Mouse (Mus musculus): ENCODE measurements around the gene E330017A01Rik. TPM values are rescaled to one million over a fixed set of nuclear protein-coding genes. Genes with fewer than 3 reads are reported as not detected.

The E330017A01Rik gene
- not detected in 2 replicates for polyA plus RNA-seq (2015; fragmentation: Nextera tagmentation; extraction: Ambion mirVana)

DNA sequence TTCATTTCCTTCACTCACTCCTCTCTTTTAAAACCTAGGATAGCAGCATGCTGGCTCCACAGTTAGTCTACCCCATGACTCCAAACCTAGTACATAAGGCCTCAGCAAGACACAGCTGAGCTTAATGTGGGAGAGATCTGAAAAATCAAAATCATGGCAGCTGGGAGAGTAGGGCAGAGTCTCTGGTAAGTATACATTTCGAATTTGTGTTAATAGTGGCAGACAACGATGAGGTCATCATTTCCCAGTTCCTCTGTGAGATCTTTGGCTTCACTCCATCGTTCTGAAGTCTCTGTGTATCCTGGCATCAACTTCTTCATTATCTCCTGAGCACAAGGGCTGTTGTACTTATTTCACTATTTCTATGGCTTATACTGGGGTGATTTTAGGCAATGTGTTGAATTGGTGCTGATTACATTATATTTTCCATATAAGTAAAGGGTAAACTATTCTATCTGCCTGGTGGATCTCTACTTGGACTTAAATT lies at the start of gene E330017A01Rik:
Gene E330017A01Rik (minus strand): TSS at position 51 of the 487 bp plus-strand sequence.
- H3K4me3 ChIP-seq (ENCODE audit: low read depth, low read length), result no peak within 1 kb of the TSS
- H3K4me1 ChIP-seq (ENCODE audit: insufficient read depth, low read depth, low read length), result no peaks in the 10 kb centered on the region
- TF ChIP-seq EP300 (IDR thresholded peaks at IDR 0.05) (no peak), CTCF (IDR thresholded peaks at IDR 0.05) (no peak)
- H3K9me3 ChIP-seq (ENCODE audit: low read length), result no peaks in the 10 kb centered on the region
- 55% methylated on average over 3 of the region's 3 CpGs for WGBS
- no peaks in the 10 kb centered on the region for H3K36me3 ChIP-seq (ENCODE audit: insufficient read depth, low read length)
- H3K27me3 ChIP-seq (replicated peaks; ENCODE audit: insufficient read depth, low read length), result no peaks in the 10 kb centered on the region
- no peak within 1 kb of the TSS for H3K27ac ChIP-seq (ENCODE audit: low read length)
- ATAC-seq (no peak), DNase-seq (ENCODE audit: low spot score) (no peak)
- no peak within 1 kb of the TSS for H3K4me2 ChIP-seq (replicated peaks; ENCODE audit: low read depth, low read length)
- no peak within 1 kb of the TSS for H3K9ac ChIP-seq (replicated peaks; ENCODE audit: low read depth)

- H3K4me3 ChIP-seq (ENCODE audit: low read depth, low read length), result no peak overlapping the region
- no peaks in the 10 kb centered on the region for H3K27me3 ChIP-seq (replicated peaks; ENCODE audit: insufficient read depth, low read length)
- H3K9me3 ChIP-seq (ENCODE audit: low read length), result no peaks in the 10 kb centered on the region
- 54% methylated on average over 20 of the region's 20 CpGs for WGBS
- no peak for ATAC-seq
- no peak overlapping the region; the same call in 1 of the 2 replicates for H3K4me2 ChIP-seq (replicated peaks; ENCODE audit: low read depth, low read length)
- no peak overlapping the region for H3K9ac ChIP-seq (replicated peaks; ENCODE audit: low read depth)
- H3K36me3 ChIP-seq (ENCODE audit: insufficient read depth, low read length), result no peaks in the 10 kb centered on the region
- no peaks in the 10 kb centered on the region for H3K4me1 ChIP-seq (ENCODE audit: insufficient read depth, low read depth, low read length)
- TF ChIP-seq EP300 (IDR thresholded peaks at IDR 0.05) (no peak), CTCF (IDR thresholded peaks at IDR 0.05) (no peak)
- no peak for DNase-seq (ENCODE audit: low spot score)
- no peak overlapping the region for H3K27ac ChIP-seq (ENCODE audit: low read length)
These were observed 47.3 kb upstream of the E330017A01Rik start for GRCm38 (mm10) chr16:58685548-58686537.

DNA sequence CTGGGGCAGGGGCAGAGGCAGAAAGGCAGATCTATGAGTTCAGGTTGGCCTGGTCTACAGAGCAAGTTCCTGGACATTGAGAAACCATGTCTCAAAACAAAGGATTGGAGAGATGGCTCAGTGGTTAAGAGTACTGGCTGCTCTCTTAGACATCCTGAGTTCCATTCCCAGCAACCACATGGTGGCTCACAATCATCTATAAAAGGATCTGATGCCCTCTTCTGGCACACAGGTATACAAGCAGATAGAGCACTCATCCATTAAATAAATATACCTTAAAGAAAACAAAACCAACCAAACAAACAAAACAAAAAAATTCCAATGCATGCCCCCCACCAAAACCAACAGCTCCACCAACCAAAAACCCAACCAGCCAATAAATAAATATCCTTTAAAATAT lies 46.0 kb upstream of the E330017A01Rik start:
- H3K9ac ChIP-seq (replicated peaks; ENCODE audit: low read depth), result no peak overlapping the region
- H3K4me1 ChIP-seq (ENCODE audit: insufficient read depth, low read depth, low read length), result no peaks in the 10 kb centered on the region
- DNase-seq (ENCODE audit: low spot score) (no peak), ATAC-seq (no peak)
- no peaks in the 10 kb centered on the region for H3K36me3 ChIP-seq (ENCODE audit: insufficient read depth, low read length)
- TF ChIP-seq CTCF (IDR thresholded peaks at IDR 0.05) (no peak), EP300 (IDR thresholded peaks at IDR 0.05) (no peak)
- H3K4me2 ChIP-seq (replicated peaks; ENCODE audit: low read depth, low read length), result no peak overlapping the region
- H3K27me3 ChIP-seq (replicated peaks; ENCODE audit: insufficient read depth, low read length), result no peaks in the 10 kb centered on the region
- H3K9me3 ChIP-seq (ENCODE audit: low read length), result no peaks in the 10 kb centered on the region
- no peak overlapping the region for H3K4me3 ChIP-seq (ENCODE audit: low read depth, low read length)
- H3K27ac ChIP-seq (ENCODE audit: low read length), result no peak overlapping the region

GRCm38 (mm10) chr16:58683911-58684310 lies 45.4 kb upstream of the E330017A01Rik start:
- Histone ChIP-seq H3K9ac (replicated peaks; ENCODE audit: low read depth) (no peak overlapping the region), H3K4me3 (ENCODE audit: low read depth, low read length) (no peak overlapping the region), H3K4me1 (ENCODE audit: insufficient read depth, low read depth, low read length) (no peaks in the 10 kb centered on the region), H3K4me2 (replicated peaks; ENCODE audit: low read depth, low read length) (no peak overlapping the region), H3K36me3 (ENCODE audit: insufficient read depth, low read length) (no peaks in the 10 kb centered on the region), H3K9me3 (ENCODE audit: low read length) (no peaks in the 10 kb centered on the region), H3K27me3 (replicated peaks; ENCODE audit: insufficient read depth, low read length) (no peaks in the 10 kb centered on the region), H3K27ac (ENCODE audit: low read length) (no peak overlapping the region)
- DNase-seq (ENCODE audit: low spot score) (no peak), ATAC-seq (no peak)
- 86% methylated on average over 4 of the region's 4 CpGs for WGBS
- TF ChIP-seq EP300 (IDR thresholded peaks at IDR 0.05), result no peak
- TF ChIP-seq CTCF (IDR thresholded peaks at IDR 0.05), result no peak

DNA sequence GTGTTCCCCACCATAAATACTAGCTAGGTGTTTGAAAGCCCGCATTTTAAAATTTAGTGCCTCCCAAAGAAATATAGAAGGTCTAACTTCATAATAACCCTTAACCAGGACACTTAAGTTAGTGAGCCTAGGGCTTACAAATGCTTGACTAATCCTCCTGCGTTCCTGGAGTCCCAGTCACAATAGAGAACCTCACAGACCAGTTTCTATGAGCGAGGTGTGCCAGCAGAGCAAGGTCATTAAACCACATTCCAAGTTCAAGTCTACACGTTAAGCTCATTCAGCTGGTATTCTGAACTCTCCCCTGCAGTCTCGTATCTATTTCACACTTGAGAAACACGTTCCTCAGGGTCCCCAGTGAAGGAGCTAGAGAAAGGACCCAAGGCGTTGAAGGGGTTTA lies 44.3 kb upstream of the E330017A01Rik start:
- 67% methylated on average over 7 of the region's 7 CpGs for WGBS
- no peak overlapping the region for H3K27ac ChIP-seq (ENCODE audit: low read length)

GRCm38 (mm10) chr16:58682046-58682445 lies 43.5 kb upstream of the E330017A01Rik start:
- H3K9ac ChIP-seq (replicated peaks; ENCODE audit: low read depth), result no peak overlapping the region
- H3K9me3 ChIP-seq (ENCODE audit: low read length), result no peaks in the 10 kb centered on the region
- 0 out of 2 replicates have a peak, but pooled peaks cover 4% of the 10 kb centered on the region for H3K36me3 ChIP-seq (ENCODE audit: insufficient read depth, low read length)
- no peak overlapping the region for H3K4me3 ChIP-seq (ENCODE audit: low read depth, low read length)
- no peak overlapping the region for H3K4me2 ChIP-seq (replicated peaks; ENCODE audit: low read depth, low read length)
- no peaks in the 10 kb centered on the region for H3K4me1 ChIP-seq (ENCODE audit: insufficient read depth, low read depth, low read length)
- no peak overlapping the region for H3K27ac ChIP-seq (ENCODE audit: low read length)
- 88% methylated on average over 6 of the region's 6 CpGs for WGBS
- no peak for TF ChIP-seq EP300 (IDR thresholded peaks at IDR 0.05)
- no peak for TF ChIP-seq CTCF (IDR thresholded peaks at IDR 0.05)
- H3K27me3 ChIP-seq (replicated peaks; ENCODE audit: insufficient read depth, low read length), result no peaks in the 10 kb centered on the region
- ATAC-seq (no peak), DNase-seq (ENCODE audit: low spot score) (no peak)

More for the DNA sequence above, 44.3 kb upstream of the E330017A01Rik start:
- peak; percentile 69 for ATAC-seq
- no peak overlapping the region for H3K4me3 ChIP-seq (ENCODE audit: low read depth, low read length)
- H3K27me3 ChIP-seq (replicated peaks; ENCODE audit: insufficient read depth, low read length), result no peaks in the 10 kb centered on the region
- no peak overlapping the region for H3K4me2 ChIP-seq (replicated peaks; ENCODE audit: low read depth, low read length)
- TF ChIP-seq EP300 (IDR thresholded peaks at IDR 0.05) (0 out of 2 replicates have a peak, but pooled peaks have one; percentile 12), CTCF (IDR thresholded peaks at IDR 0.05) (no peak)
- no peaks in the 10 kb centered on the region for H3K4me1 ChIP-seq (ENCODE audit: insufficient read depth, low read depth, low read length)
- 0 out of 2 replicates have a peak, but pooled peaks cover 4% of the 10 kb centered on the region for H3K36me3 ChIP-seq (ENCODE audit: insufficient read depth, low read length)
- no peak overlapping the region for H3K9ac ChIP-seq (replicated peaks; ENCODE audit: low read depth)
- DNase-seq (ENCODE audit: low spot score), result peak; percentile 46
- H3K9me3 ChIP-seq (ENCODE audit: low read length), result no peaks in the 10 kb centered on the region
